Mouse (Mus musculus) retina, embryonic 14.5 days (tissue): Measurements from ENCODE around the gene Macrod2.
A peak's percentile ranks its signal among the peaks of the same experiment; 100 is the strongest.
"Not testable (repeated sequence)": the region's sequence is repeated elsewhere in the genome, so short reads cannot be mapped to it uniquely, and the experiment has no call there.

Source experiments
- DNase-seq: peaks from one replicate; pipeline ENCODE4 v3.0.0-alpha.2; 2015; ENCODE audit warnings: low spot score

The Macrod2 gene

DNA sequence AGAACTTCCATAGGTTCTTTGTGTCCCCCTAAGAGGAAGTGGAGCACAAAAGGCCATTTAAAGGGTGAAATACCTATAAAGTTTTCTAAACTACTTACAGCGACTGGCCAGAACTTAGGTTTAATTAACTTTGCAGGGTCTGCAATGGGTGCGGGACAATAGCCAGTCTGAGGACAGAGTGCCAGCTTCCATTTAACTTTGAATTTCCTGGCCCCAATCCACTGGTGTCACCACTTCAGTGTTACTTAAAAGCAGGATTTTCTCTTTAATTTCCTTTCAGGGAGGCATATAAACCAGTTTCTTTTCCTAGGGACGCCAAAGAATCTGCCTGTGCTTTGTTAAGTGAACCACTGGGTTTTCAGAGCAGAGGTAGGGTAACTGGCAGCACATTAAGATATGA lies 303.5 kb downstream of the Macrod2 start:
- no peak for DNase-seq

- DNase-seq, result no peak
These were observed 308.3 kb downstream of the Macrod2 start for GRCm38 (mm10) chr2:140703377-140703776.

DNA sequence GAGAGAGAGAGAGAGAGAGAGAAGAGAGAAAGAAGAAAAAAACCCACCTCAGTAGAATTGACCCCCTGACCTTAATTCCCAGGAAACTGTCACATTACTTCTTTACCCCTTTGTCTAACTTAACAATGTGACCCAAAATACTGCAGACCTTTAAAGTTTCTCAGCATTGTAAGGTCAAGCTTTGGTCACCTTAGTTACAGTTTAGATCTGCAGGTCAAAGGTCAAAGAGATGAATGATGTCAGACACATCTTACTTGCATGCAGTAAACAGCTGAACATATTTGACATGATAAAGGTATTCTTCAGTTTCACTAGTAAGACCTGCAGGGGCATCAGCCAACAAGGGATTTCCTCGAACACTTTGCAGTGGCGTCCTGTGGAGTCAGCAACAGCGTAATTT lies 309.0 kb downstream of the Macrod2 start:
- DNase-seq, result peak; percentile 30

- peak; percentile 42 for DNase-seq
These were observed 310.2 kb downstream of the Macrod2 start for GRCm38 (mm10) chr2:140705278-140705677.

GRCm38 (mm10) chr2:140707550-140707949 lies 312.4 kb downstream of the Macrod2 start:
- no peak for DNase-seq

DNA sequence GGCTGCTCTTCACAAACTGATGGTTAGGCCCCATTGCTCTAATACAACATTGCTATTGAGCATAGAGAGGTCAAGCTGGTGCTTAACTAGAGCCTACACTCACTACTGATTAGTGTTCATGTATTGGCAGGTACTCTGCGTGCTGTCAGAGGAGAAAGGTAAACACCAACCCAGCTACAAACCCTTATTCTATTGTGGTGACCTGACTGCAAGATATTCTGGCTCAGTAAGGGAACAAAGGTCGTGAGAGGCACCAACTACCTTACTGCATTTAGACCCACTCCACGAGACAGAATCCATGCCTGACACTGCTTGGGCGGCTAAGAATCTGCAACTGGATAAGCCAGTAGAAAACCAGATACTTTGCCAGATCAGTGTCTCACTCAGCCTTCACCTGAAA lies 320.7 kb downstream of the Macrod2 start:
- no peak for DNase-seq

DNA sequence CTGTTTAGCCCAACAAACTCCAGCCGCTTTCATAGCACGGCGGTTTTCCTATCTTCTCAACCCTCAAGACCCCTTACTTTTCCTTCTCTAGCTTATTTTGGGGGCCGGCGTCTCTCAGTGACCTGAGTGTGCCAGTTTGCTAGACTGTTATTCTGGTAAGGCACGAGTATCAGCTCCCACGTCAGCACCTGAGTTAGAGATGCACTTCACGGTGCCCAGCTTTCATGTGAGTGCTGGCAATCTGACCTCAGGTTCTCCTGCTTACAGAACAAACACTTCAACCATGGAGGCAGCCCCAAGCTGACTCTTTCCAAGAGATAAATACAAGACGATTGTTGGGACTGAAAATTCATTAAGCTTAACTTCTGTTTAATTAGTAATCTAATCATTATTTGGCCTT lies 322.3 kb downstream of the Macrod2 start:
- DNase-seq, result no peak

GRCm38 (mm10) chr2:140732616-140733183 lies 337.6 kb downstream of the Macrod2 start:
- DNase-seq, result no peak

GRCm38 (mm10) chr2:140740511-140740910 lies 345.4 kb downstream of the Macrod2 start:
- no peak for DNase-seq

- not testable (repeated sequence) for DNase-seq
These were observed 347.8 kb downstream of the Macrod2 start for GRCm38 (mm10) chr2:140742954-140743353.

DNA sequence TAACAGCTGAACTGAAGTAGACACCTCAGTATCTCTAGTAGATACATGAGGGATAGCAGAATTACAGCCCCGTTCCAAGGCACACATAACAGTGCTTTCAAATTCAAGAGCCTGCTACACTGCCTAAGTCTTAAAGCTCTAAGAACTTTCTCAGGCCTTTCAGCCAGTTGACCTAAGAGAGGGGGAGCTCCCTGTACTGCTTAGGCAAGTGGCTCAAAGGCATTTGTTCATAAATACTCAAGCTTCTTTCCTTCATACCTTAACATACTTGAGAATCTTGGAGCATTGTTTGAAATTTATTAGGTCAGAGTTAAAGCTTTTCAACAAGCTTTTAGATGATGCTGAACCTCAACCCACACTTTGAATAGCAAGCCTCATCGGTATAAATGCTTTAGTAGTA lies 363.8 kb downstream of the Macrod2 start:
- DNase-seq, result no peak

- DNase-seq, result no peak
These were observed 364.6 kb downstream of the Macrod2 start for GRCm38 (mm10) chr2:140759732-140760131.

GRCm38 (mm10) chr2:140760137-140760536 lies 365.0 kb downstream of the Macrod2 start:
- DNase-seq, result no peak

- DNase-seq, result no peak
These were observed 368.2 kb downstream of the Macrod2 start for GRCm38 (mm10) chr2:140763076-140763891.

DNA sequence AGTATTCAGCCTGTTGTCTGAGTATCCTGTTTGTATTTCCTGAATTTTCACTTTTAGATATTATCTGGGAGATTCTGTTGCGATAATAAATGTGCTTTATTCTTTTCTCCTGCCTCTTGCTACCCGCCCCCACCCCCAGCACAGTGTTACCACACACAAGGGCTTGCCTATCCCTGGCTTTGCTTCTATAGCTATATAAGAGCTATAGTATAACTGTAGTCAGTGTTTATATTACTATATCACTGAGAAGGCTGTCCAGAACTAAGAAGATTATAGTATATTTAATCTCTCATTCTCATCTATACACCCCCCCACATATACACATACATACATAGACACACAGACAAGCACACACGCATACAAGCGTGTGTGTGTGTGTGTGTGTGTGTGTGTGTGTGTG lies 374.4 kb downstream of the Macrod2 start:
- DNase-seq, result no peak

- DNase-seq, result no peak
These were observed 377.7 kb downstream of the Macrod2 start for GRCm38 (mm10) chr2:140772825-140773224.

DNA sequence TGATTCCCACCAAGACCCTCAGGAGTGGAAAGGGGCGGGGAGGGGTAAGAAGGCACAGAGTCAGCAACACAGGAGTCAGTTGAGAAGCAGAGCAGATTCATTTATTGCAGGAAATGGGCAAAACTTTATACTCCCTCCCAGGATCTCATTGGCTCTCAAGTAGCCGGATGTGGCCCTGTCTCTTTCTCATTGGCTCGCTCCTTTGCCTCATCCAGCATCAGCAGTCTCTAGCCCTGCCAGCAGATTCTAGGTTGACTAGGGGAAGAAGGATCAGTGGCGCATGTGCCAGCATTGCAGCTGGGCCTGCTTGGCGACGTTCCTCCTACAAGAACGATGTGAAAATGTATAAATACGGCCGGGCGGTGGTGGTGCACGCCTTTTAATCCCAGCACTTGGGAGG lies 378.3 kb downstream of the Macrod2 start:
- no peak for DNase-seq

DNA sequence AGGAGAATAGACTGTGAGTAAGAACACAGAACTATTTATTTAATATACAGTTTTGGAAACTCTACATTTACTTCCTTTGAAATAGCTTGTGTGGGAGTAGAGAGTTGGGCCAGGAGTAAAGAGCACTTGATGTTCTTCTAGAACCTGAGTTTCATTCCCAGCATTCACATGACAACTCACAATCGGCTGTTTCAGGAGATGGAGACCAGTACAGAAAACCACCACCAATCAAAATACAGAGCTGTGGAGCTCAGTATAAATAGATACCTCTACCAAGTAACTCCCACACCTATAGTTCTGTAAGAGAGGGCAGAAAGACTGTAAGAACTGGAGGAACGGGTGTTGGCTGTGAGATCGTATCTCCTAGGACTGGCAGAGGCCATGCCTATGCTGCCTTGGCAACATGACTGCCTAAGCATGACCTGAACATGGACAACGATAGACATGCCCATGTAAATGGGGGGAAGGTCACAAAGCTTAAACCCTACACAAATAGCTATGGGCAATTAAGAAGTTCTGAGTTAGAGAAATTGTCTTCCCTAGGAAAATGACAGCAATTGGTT lies 379.8 kb downstream of the Macrod2 start:
- no peak for DNase-seq

- no peak for DNase-seq
These were observed 380.5 kb downstream of the Macrod2 start for GRCm38 (mm10) chr2:140775448-140776101.

GRCm38 (mm10) chr2:140778212-140778611 lies 383.1 kb downstream of the Macrod2 start:
- no peak for DNase-seq

DNA sequence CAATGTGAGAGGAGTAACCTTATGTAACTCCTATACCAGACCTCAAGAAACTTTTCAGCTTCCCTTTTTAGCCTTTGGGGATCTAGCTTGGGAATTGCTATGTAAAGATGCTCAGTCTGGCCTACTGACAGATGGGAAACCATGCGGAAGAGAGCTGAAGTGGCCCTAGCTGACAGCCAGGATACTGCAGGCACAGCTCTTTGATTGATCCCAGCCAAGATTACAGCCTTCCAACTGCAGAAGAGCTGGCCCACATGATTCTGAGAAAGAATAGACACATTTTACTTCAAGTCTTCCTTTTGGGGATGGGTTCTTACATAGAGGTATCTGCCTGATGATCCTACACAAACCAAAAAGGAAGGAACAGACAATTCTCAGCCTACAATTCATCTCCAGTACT lies 387.9 kb downstream of the Macrod2 start:
- DNase-seq, result peak; percentile 51

- no peak for DNase-seq
These were observed 389.5 kb downstream of the Macrod2 start for GRCm38 (mm10) chr2:140784626-140785025.

GRCm38 (mm10) chr2:140790363-140790762 lies 395.3 kb downstream of the Macrod2 start:
- no peak for DNase-seq
